Mouse (Mus musculus): ENCODE results near the gene Usp31. TPM values are rescaled to one million over a fixed set of nuclear protein-coding genes. Genes with fewer than 3 reads are reported as not detected.

Gene Usp31
- polyA plus RNA-seq, 1 experiment from 2014 or later = 3.9 TPM

Other genes starting within 250 kb of the Usp31 start
- gene Scnn1g, start 27.2 kb upstream of the Usp31 start, polyA plus RNA-seq (2016; fragmentation: Nextera tagmentation; extraction: Ambion mirVana) = 0.10 and 0.15 TPM in 2 replicates
- gene Scnn1b, start 157.8 kb upstream of the Usp31 start, polyA plus RNA-seq (2016; fragmentation: Nextera tagmentation; extraction: Ambion mirVana) = 0.13 TPM in 1 of 2 replicates, not detected in the other